Comparison of ENCODE assay signal across 9 mouse cellular contexts in the genomic region with DNA sequence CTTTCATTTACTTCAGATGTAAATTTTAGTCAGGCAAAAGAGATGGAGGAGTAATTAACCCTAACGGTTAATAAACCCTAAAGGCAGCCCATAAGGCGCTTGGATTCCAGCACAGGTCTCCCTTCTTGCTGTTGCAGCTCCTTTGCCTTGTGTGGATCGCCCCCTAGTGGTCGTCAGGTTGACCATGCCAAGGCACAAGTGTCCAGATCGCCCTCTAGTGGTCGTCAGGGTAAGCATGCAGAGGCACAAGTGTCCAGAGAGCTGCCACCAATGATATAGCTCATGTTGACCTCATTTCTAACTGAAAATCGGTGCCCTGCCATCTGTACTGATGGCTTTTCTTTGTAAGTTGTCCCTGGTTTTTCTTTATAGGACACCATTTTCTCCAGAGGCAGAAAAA. TPM values are rescaled to one million over a fixed set of nuclear protein-coding genes. Genes with fewer than 3 reads are reported as not detected.
DNase-seq lines count a peak whose midpoint lies in the region; ATAC-seq and TF ChIP-seq lines count a peak whose summit lies in the region.
"Had no signal": no experiment of that assay in that cellular context is flagged by ENCODE, and none has a peak within 500 bp of the region (broad histone marks: within the 10 kb centered on the region; RNA-seq: fewer than 3 reads in every experiment).

No protein-coding gene starts in this region.

- H3K27me3 ChIP-seq in lung, embryonic 14.5 days (ENCODE audit: insufficient read depth, low read length): no peaks in the 10 kb centered on the region

- H3K36me3 ChIP-seq in lung, embryonic 14.5 days (ENCODE audit: insufficient read depth): no peaks in the 10 kb centered on the region
- H3K36me3 ChIP-seq: midbrain, embryonic 12.5 days had no signal

- H3K4me3 ChIP-seq in lung, embryonic 14.5 days (ENCODE audit: low read depth, low read length): no peak overlapping the region
- H3K4me3 ChIP-seq: midbrain, embryonic 12.5 days had no signal

- H3K9me3 ChIP-seq in lung, embryonic 14.5 days (ENCODE audit: low read depth, low read length): no peaks in the 10 kb centered on the region
- H3K9me3 ChIP-seq: midbrain, embryonic 12.5 days had no signal

- no peak overlapping the region for H3K27ac ChIP-seq in lung, embryonic 14.5 days (ENCODE audit: low read depth)
- H3K27ac ChIP-seq: midbrain, embryonic 12.5 days had no signal

- H3K4me1 ChIP-seq in lung, embryonic 14.5 days (ENCODE audit: insufficient read depth): no peaks in the 10 kb centered on the region
- H3K4me1 ChIP-seq: midbrain, embryonic 12.5 days had no signal

- no peak overlapping the region for H3K9ac ChIP-seq in lung, embryonic 14.5 days
- H3K9ac ChIP-seq: midbrain, embryonic 12.5 days had no signal

- TF ChIP-seq CTCF in lung, embryonic 14.5 days (IDR thresholded peaks at IDR 0.05; ENCODE audit: low read depth): peak; percentile 100

- H3K4me2 ChIP-seq in lung, embryonic 14.5 days: no peak overlapping the region
- H3K4me2 ChIP-seq: midbrain, embryonic 12.5 days had no signal

- 13% methylated on average over 7 of the region's 7 CpGs for WGBS in large intestine, adult 2 months
- 26% methylated on average over 7 of the region's 7 CpGs for WGBS in lung, embryonic 14.5 days

- ATAC-seq in lung, embryonic 14.5 days (ENCODE audit: insufficient read depth): no peak

- DNase-seq in CD4-positive, CD25-positive, alpha-beta regulatory T cell, adult 2 months (ENCODE audit: low read depth, low spot score): peak; percentile 91
- peak; percentile 73 for DNase-seq in Muller cell, postnatal 12 days (ENCODE audit: inconsistent ontology term)
- peak; percentile 61 for DNase-seq in cerebellum, adult 8-10 months
- DNase-seq in gastrocnemius, adult 8-10 months (ENCODE audit: low spot score in 2 of 2): peak; percentile 37 to 41
- DNase-seq in large intestine, adult 2 months (ENCODE audit: low read depth, low spot score): peak; percentile 89
- peak; percentile 92 for DNase-seq in lung, embryonic 14.5 days
- DNase-seq in right cerebral cortex, postnatal 25 days: peak; percentile 62
- DNase-seq in urinary bladder, postnatal 36 days (ENCODE audit: low spot score in 2 of 2): peak; percentile 77 to 82

RNA-seq across cellular contexts. Expression of gene Msx2, which starts 46.4 kb away (rescaled TPM):
- not detected for total RNA-seq in gastrocnemius, adult 8-10 months (2022)
- not detected in 2 replicates for polyA plus RNA-seq in large intestine, adult 2 months (2012; rRNA removed)
- 0.61 and 0.78 TPM in 2 replicates for polyA plus RNA-seq in lung, embryonic 14.5 days (2014; fragmentation: Nextera tagmentation; extraction: Ambion mirVana)

RNA-seq across cellular contexts. Expression of gene Sptlc1, which starts 49.3 kb away (rescaled TPM):
- 10 to 100 TPM in 2 of 4 experiments, 1 to 10 TPM in 2; 9.8 to 11.2 (median 10.5) TPM for total RNA-seq in gastrocnemius, adult 8-10 months (2022)
- 22.5 and 25.2 TPM in 2 replicates for polyA plus RNA-seq in large intestine, adult 2 months (2012; rRNA removed)
- polyA plus RNA-seq in lung, embryonic 14.5 days (2014; fragmentation: Nextera tagmentation; extraction: Ambion mirVana): 38.8 and 39.1 TPM in 2 replicates

Comparison
In these comparisons a context has a peak if more than half of its experiments do, and no peak if none do; other contexts are left out.
1. DNase-seq: peak in every context shown above with its lines; median percentile 92 in lung, embryonic 14.5 days; 91 in CD4-positive, CD25-positive, alpha-beta regulatory T cell, adult 2 months; 89 in large intestine, adult 2 months; 80 in urinary bladder, postnatal 36 days; 73 in Muller cell, postnatal 12 days; 62 in right cerebral cortex, postnatal 25 days; 61 in cerebellum, adult 8-10 months; 39 in gastrocnemius, adult 8-10 months.